Mouse (Mus musculus): Measurements from ENCODE around the gene Arhgap32. TPM values are rescaled to one million over a fixed set of nuclear protein-coding genes. Genes with fewer than 3 reads are reported as not detected.

Gene Arhgap32
- total and polyA plus RNA-seq, 3 experiments: 0.06 to 0.15 TPM; not detected in 1

GRCm38 (mm10) chr9:32088106-32088776, 27.7 kb upstream of the Arhgap32 start:
- TF ChIP-seq GABPA (IDR thresholded peaks at IDR 0.05; ENCODE audit: low read depth, low read length) (no peak), USF1 (IDR thresholded peaks at IDR 0.05; ENCODE audit: low read depth, low read length) (no peak), POLR2AphosphoS5 (IDR thresholded peaks at IDR 0.05; ENCODE audit: borderline replicate concordance, low read depth, low read length) (no peak), TAL1 (IDR thresholded peaks at IDR 0.05; ENCODE audit: low read length) (no peak), MYB (IDR thresholded peaks at IDR 0.05; ENCODE audit: low read depth, low read length) (no peak), ZNF384 (IDR thresholded peaks at IDR 0.05; ENCODE audit: low read depth, low read length) (no peak)
- Histone ChIP-seq H3K27me3 (ENCODE audit: control insufficient read depth in 1 of 2, insufficient read depth in 2 of 2, low read length in 2 of 2) (no peaks in the 10 kb centered on the region; a peak in 1 of 4 replicates), H3K9ac (ENCODE audit: control insufficient read depth, low read depth, low read length, poor library complexity, severe bottlenecking) (no peak overlapping the region), H3K4me3 (ENCODE audit: control insufficient read depth in 1 of 2, insufficient read depth in 1 of 2, low read depth in 2 of 2, low read length in 2 of 2) (no peak overlapping the region), H3K4me1 (ENCODE audit: control insufficient read depth in 1 of 2, insufficient read depth in 2 of 2, low read length in 2 of 2) (no peaks in the 10 kb centered on the region), H3K27ac (ENCODE audit: control insufficient read depth, low read depth, low read length) (no peak overlapping the region), H3K9me3 (replicated peaks; ENCODE audit: insufficient read depth, low read length) (no peaks in the 10 kb centered on the region), H3K79me2 (ENCODE audit: control insufficient read depth, insufficient read depth, low read length, poor library complexity) (no peaks in the 10 kb centered on the region), H3K36me3 (ENCODE audit: control insufficient read depth in 1 of 2, insufficient read depth in 2 of 2, low read length in 2 of 2) (no peaks in the 10 kb centered on the region)
- no peak for DNase-seq (ENCODE audit: low read depth, low spot score)

GRCm38 (mm10) chr9:32088882-32089281, 27.1 kb upstream of the Arhgap32 start:
- no peak overlapping the region for H3K4me3 ChIP-seq (ENCODE audit: control insufficient read depth in 1 of 2, insufficient read depth in 1 of 2, low read depth in 2 of 2, low read length in 2 of 2)
- no peak for TF ChIP-seq MAFK (IDR thresholded peaks at IDR 0.05; ENCODE audit: borderline replicate concordance, low read depth, low read length)
- TF ChIP-seq POLR2A (IDR thresholded peaks at IDR 0.05; ENCODE audit: control insufficient read depth in 1 of 2, insufficient read depth in 1 of 2, low read depth in 1 of 2, low read length in 2 of 2, poor library complexity in 1 of 2): no peak
- no peak for TF ChIP-seq E2F4 (IDR thresholded peaks at IDR 0.05; ENCODE audit: borderline replicate concordance, low read depth, low read length)
- TF ChIP-seq UBTF (IDR thresholded peaks at IDR 0.05; ENCODE audit: borderline replicate concordance, insufficient read depth, low read depth, low read length): no peak
- no peak for TF ChIP-seq EP300 (IDR thresholded peaks at IDR 0.05; ENCODE audit: low read depth in 1 of 2, low read length in 2 of 2)
- no peak for TF ChIP-seq ELF1 (IDR thresholded peaks at IDR 0.05; ENCODE audit: low read depth, low read length)
- no peak for TF ChIP-seq MYB (IDR thresholded peaks at IDR 0.05; ENCODE audit: low read depth, low read length)
- no peak for TF ChIP-seq BHLHE40 (IDR thresholded peaks at IDR 0.05; ENCODE audit: borderline replicate concordance, low read depth, low read length)
- TF ChIP-seq ZMIZ1 (IDR thresholded peaks at IDR 0.05; ENCODE audit: low read depth, low read length): no peak
- no peak for TF ChIP-seq MAX (IDR thresholded peaks at IDR 0.05; ENCODE audit: low read length)
- TF ChIP-seq NRF1 (IDR thresholded peaks at IDR 0.05; ENCODE audit: insufficient read depth, low read depth, low read length, poor library complexity, severe bottlenecking): no peak
- TF ChIP-seq ZNF384 (IDR thresholded peaks at IDR 0.05; ENCODE audit: low read depth, low read length): no peak
- TF ChIP-seq RAD21 (IDR thresholded peaks at IDR 0.05; ENCODE audit: low read depth, low read length): no peak
- no peaks in the 10 kb centered on the region for H3K9me3 ChIP-seq (replicated peaks; ENCODE audit: insufficient read depth, low read length)
- H3K27ac ChIP-seq (ENCODE audit: control insufficient read depth, low read depth, low read length): no peak overlapping the region
- H3K79me2 ChIP-seq (ENCODE audit: control insufficient read depth, insufficient read depth, low read length, poor library complexity): no peaks in the 10 kb centered on the region
- H3K4me1 ChIP-seq (ENCODE audit: control insufficient read depth in 1 of 2, insufficient read depth in 2 of 2, low read length in 2 of 2): no peaks in the 10 kb centered on the region
- no peak for DNase-seq (ENCODE audit: low read depth, low spot score)
- no peaks in the 10 kb centered on the region; a peak in 1 of 4 replicates for H3K27me3 ChIP-seq (ENCODE audit: control insufficient read depth in 1 of 2, insufficient read depth in 2 of 2, low read length in 2 of 2)
- H3K9ac ChIP-seq (ENCODE audit: control insufficient read depth, low read depth, low read length, poor library complexity, severe bottlenecking): no peak overlapping the region
- no peaks in the 10 kb centered on the region for H3K36me3 ChIP-seq (ENCODE audit: control insufficient read depth in 1 of 2, insufficient read depth in 2 of 2, low read length in 2 of 2)
